Mouse (Mus musculus): ENCODE measurements around the gene Nanog.

DNA sequence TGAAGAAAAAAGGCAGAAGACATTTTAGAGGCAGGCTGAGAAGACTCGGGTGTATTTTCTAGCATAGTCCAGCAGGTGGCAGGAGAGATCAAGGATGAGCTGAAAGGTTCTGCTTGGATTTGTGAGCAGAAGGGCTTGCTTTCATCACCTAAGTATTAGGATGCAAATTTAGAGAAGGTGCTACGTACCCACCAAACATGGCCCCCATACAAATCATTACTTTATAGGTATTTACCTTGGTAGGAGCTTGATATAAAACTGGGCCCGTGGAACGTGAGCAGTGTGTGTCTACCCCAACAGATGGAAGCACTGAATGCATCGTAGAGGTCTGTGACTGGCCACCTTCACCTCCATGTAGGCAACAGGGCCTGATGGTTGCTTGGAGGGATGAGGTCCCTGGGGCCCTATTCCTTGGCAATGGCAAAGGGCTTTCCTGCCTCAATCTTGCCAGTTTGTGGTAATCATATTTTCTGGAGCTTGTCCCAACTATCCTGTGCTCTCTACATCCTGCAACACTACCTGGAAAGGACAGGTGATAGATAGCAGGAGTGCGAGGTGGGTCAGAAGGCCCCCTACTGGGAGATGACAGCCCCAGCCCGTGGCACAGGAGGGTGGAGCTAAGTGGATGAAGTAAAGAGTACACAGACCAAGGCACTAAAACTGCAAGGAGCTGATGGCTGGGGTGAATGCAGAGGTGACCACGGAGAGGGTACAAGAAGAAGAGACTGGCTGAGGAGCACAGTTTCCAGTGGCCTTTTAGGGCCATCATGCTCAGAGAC, 46.5 kb upstream of the Nanog start:
- peak; percentile 76 for TF ChIP-seq CTCF (IDR thresholded peaks at IDR 0.05)
- no peak for TF ChIP-seq EP300 (IDR thresholded peaks at IDR 0.05)

Measured in lung, postnatal 0 days (tissue).